Mouse (Mus musculus): ENCODE data around the gene Zfp462. TPM values are rescaled to one million over a fixed set of nuclear protein-coding genes. Genes with fewer than 3 reads are reported as not detected.

Gene Zfp462
- polyA plus RNA-seq, 1 experiment from 2014 or later, result 2.0 TPM

GRCm38 (mm10) chr4:55121126-55121525, 176.3 kb downstream of the Zfp462 start:
- Histone ChIP-seq H3K4me2 (no peak overlapping the region), H3K27me3 (replicated peaks; ENCODE audit: control insufficient read depth, insufficient read depth, low read length) (no peaks in the 10 kb centered on the region), H3K36me3 (ENCODE audit: control insufficient read depth, insufficient read depth, low read length) (no peaks in the 10 kb centered on the region), H3K4me1 (replicated peaks; ENCODE audit: control insufficient read depth, insufficient read depth, low read length) (no peaks in the 10 kb centered on the region), H3K27ac (ENCODE audit: low read depth, low read length) (no peak overlapping the region), H3K4me3 (ENCODE audit: low read depth, low read length) (no peak overlapping the region), H3K9ac (ENCODE audit: low read depth, low read length) (no peak overlapping the region), H3K9me3 (ENCODE audit: control insufficient read depth, low read length) (no peaks in the 10 kb centered on the region)
- DNase-seq (ENCODE audit: low spot score) (no peak), ATAC-seq (replicated peaks; ENCODE audit: low FRiP score) (no peak)
- 75% methylated on average over 2 of the region's 2 CpGs for WGBS

GRCm38 (mm10) chr4:55121952-55122351, 177.1 kb downstream of the Zfp462 start:
- Histone ChIP-seq H3K4me3 (ENCODE audit: low read depth, low read length) (no peak overlapping the region), H3K27me3 (replicated peaks; ENCODE audit: control insufficient read depth, insufficient read depth, low read length) (no peaks in the 10 kb centered on the region), H3K36me3 (ENCODE audit: control insufficient read depth, insufficient read depth, low read length) (no peaks in the 10 kb centered on the region), H3K27ac (ENCODE audit: low read depth, low read length) (no peak overlapping the region), H3K9me3 (ENCODE audit: control insufficient read depth, low read length) (no peaks in the 10 kb centered on the region), H3K4me1 (replicated peaks; ENCODE audit: control insufficient read depth, insufficient read depth, low read length) (no peaks in the 10 kb centered on the region), H3K9ac (ENCODE audit: low read depth, low read length) (no peak overlapping the region), H3K4me2 (no peak overlapping the region)
- no peak for DNase-seq (ENCODE audit: low spot score)
- no peak for ATAC-seq (replicated peaks; ENCODE audit: low FRiP score)
- 56% methylated on average over 6 of the region's 6 CpGs for WGBS

- Histone ChIP-seq H3K27ac (ENCODE audit: low read depth, low read length) (no peak overlapping the region), H3K4me2 (no peak overlapping the region), H3K36me3 (ENCODE audit: control insufficient read depth, insufficient read depth, low read length) (no peaks in the 10 kb centered on the region), H3K9ac (ENCODE audit: low read depth, low read length) (no peak overlapping the region), H3K9me3 (ENCODE audit: control insufficient read depth, low read length) (no peaks in the 10 kb centered on the region), H3K27me3 (replicated peaks; ENCODE audit: control insufficient read depth, insufficient read depth, low read length) (no peaks in the 10 kb centered on the region), H3K4me3 (ENCODE audit: low read depth, low read length) (no peak overlapping the region), H3K4me1 (replicated peaks; ENCODE audit: control insufficient read depth, insufficient read depth, low read length) (no peaks in the 10 kb centered on the region)
- ATAC-seq (replicated peaks; ENCODE audit: low FRiP score) (no peak), DNase-seq (ENCODE audit: low spot score) (no peak)
- WGBS, result 68% methylated on average over 3 of the region's 3 CpGs
Observed at GRCm38 (mm10) chr4:55124126-55124525, 179.3 kb downstream of the Zfp462 start.

- ATAC-seq (replicated peaks; ENCODE audit: low FRiP score) (no peak), DNase-seq (ENCODE audit: low spot score) (no peak)
- no peak overlapping the region for H3K9ac ChIP-seq (ENCODE audit: low read depth, low read length)
- H3K4me1 ChIP-seq (replicated peaks; ENCODE audit: control insufficient read depth, insufficient read depth, low read length), result no peaks in the 10 kb centered on the region
- no peak overlapping the region for H3K4me3 ChIP-seq (ENCODE audit: low read depth, low read length)
- H3K4me2 ChIP-seq, result no peak overlapping the region
- H3K27me3 ChIP-seq (replicated peaks; ENCODE audit: control insufficient read depth, insufficient read depth, low read length), result no peaks in the 10 kb centered on the region
- WGBS, result 67% methylated on average over 11 of the region's 11 CpGs
- H3K36me3 ChIP-seq (ENCODE audit: control insufficient read depth, insufficient read depth, low read length), result no peaks in the 10 kb centered on the region
- no peak overlapping the region for H3K27ac ChIP-seq (ENCODE audit: low read depth, low read length)
- no peaks in the 10 kb centered on the region for H3K9me3 ChIP-seq (ENCODE audit: control insufficient read depth, low read length)
Observed at GRCm38 (mm10) chr4:55125048-55125737, 180.3 kb downstream of the Zfp462 start.

- no peak overlapping the region for H3K27ac ChIP-seq (ENCODE audit: low read depth, low read length)
- H3K4me2 ChIP-seq, result no peak overlapping the region
- H3K4me3 ChIP-seq (ENCODE audit: low read depth, low read length), result no peak overlapping the region
Observed at GRCm38 (mm10) chr4:55125738-55126054, 180.8 kb downstream of the Zfp462 start.

GRCm38 (mm10) chr4:55127228-55127901, 182.5 kb downstream of the Zfp462 start:
- H3K4me2 ChIP-seq, result no peak overlapping the region
- H3K9me3 ChIP-seq (ENCODE audit: control insufficient read depth, low read length), result no peaks in the 10 kb centered on the region
- H3K27me3 ChIP-seq (replicated peaks; ENCODE audit: control insufficient read depth, insufficient read depth, low read length), result no peaks in the 10 kb centered on the region
- 77% methylated on average over 9 of the region's 9 CpGs for whole genome bisulfite sequencing
- no peak overlapping the region for H3K27ac ChIP-seq (ENCODE audit: low read depth, low read length)
- H3K4me3 ChIP-seq (ENCODE audit: low read depth, low read length), result no peak overlapping the region
- ATAC-seq (replicated peaks; ENCODE audit: low FRiP score) (no peak), DNase-seq (ENCODE audit: low spot score) (no peak)
- H3K4me1 ChIP-seq (replicated peaks; ENCODE audit: control insufficient read depth, insufficient read depth, low read length), result no peaks in the 10 kb centered on the region
- H3K36me3 ChIP-seq (ENCODE audit: control insufficient read depth, insufficient read depth, low read length), result no peaks in the 10 kb centered on the region
- no peak overlapping the region for H3K9ac ChIP-seq (ENCODE audit: low read depth, low read length)

More at GRCm38 (mm10) chr4:55125738-55126054, 180.8 kb downstream of the Zfp462 start:
- H3K9me3 ChIP-seq (ENCODE audit: control insufficient read depth, low read length), result no peaks in the 10 kb centered on the region
- no peak for ATAC-seq (replicated peaks; ENCODE audit: low FRiP score)
- DNase-seq (ENCODE audit: low spot score), result no peak
- no peaks in the 10 kb centered on the region for H3K4me1 ChIP-seq (replicated peaks; ENCODE audit: control insufficient read depth, insufficient read depth, low read length)
- no peak overlapping the region for H3K9ac ChIP-seq (ENCODE audit: low read depth, low read length)
- 79% methylated on average over 4 of the region's 4 CpGs for WGBS
- no peaks in the 10 kb centered on the region for H3K36me3 ChIP-seq (ENCODE audit: control insufficient read depth, insufficient read depth, low read length)
- H3K27me3 ChIP-seq (replicated peaks; ENCODE audit: control insufficient read depth, insufficient read depth, low read length), result no peaks in the 10 kb centered on the region

GRCm38 (mm10) chr4:55128088-55128835, 183.4 kb downstream of the Zfp462 start:
- ATAC-seq (replicated peaks; ENCODE audit: low FRiP score) (no peak), DNase-seq (ENCODE audit: low spot score) (no peak)
- Histone ChIP-seq H3K4me2 (no peak overlapping the region), H3K4me3 (ENCODE audit: low read depth, low read length) (no peak overlapping the region), H3K27me3 (replicated peaks; ENCODE audit: control insufficient read depth, insufficient read depth, low read length) (no peaks in the 10 kb centered on the region), H3K4me1 (replicated peaks; ENCODE audit: control insufficient read depth, insufficient read depth, low read length) (no peaks in the 10 kb centered on the region), H3K27ac (ENCODE audit: low read depth, low read length) (no peak overlapping the region), H3K9ac (ENCODE audit: low read depth, low read length) (no peak overlapping the region), H3K9me3 (ENCODE audit: control insufficient read depth, low read length) (no peaks in the 10 kb centered on the region), H3K36me3 (ENCODE audit: control insufficient read depth, insufficient read depth, low read length) (no peaks in the 10 kb centered on the region)
- 82% methylated on average over 13 of the region's 13 CpGs for WGBS

Data from liver, embryonic 11.5 days (tissue).